Mouse (Mus musculus) ES-Bruce4 (cell line): ENCODE measurements at regions not wholly inside any gene's neighbourhood (a gene's known extent, or its start where the extent isn't known, plus 50 kb on each side); places are given as distances from the start of the nearest gene placed in this dataset.

Experiments used
- CTCF ChIP-seq: IDR thresholded peaks from one replicate; pipeline ENCODE4 v1.8.1; 2011; ENCODE audit warnings: low read depth, low read length
- EP300 ChIP-seq: IDR thresholded peaks from 2 replicates; pipeline ENCODE4 v1.6.1; 2011; ENCODE audit warnings: low read depth, low read length; ENCODE audit not compliant: insufficient read depth

- TF ChIP-seq CTCF = no peak
- TF ChIP-seq EP300 = no peak
These were observed 114.3 kb upstream of the Egfr start for GRCm38 (mm10) chr11:16637679-16638078.
